Mouse (Mus musculus): ENCODE data around the gene Slc34a3. TPM values are rescaled to one million over a fixed set of nuclear protein-coding genes. Genes with fewer than 3 reads are reported as not detected.

The Slc34a3 gene
- total and polyA plus RNA-seq, 3 experiments = 0.03 to 0.04 TPM; not detected in 1

DNA sequence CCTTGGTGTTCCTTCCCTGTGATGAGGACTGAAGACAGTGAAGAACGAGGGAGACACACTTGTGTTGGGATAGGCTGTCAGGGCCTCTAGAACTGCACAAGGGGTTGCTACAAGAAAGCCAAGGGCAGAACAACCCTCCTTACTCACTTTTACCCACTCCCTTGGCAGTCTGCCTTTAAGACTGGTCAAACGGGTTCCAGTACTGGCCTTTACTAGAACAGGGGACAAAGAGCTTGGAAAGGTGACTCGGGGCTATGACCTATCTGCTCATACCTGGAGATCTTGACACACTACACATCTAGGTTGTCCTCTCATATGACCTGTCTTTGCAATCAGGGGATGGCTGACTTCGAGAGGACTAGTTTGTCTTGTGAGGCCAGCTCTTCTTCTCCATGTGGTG lies 3.4 kb upstream of the Slc34a3 start:
- Histone ChIP-seq H3K4me1 (ENCODE audit: control insufficient read depth in 1 of 2, insufficient read depth in 2 of 2, low read length in 2 of 2) (peaks cover 6 to 35% of the 10 kb centered on the region in 2 experiments), H3K27me3 (ENCODE audit: control insufficient read depth in 1 of 2, insufficient read depth in 2 of 2, low read length in 2 of 2) (no peaks in the 10 kb centered on the region), H3K9me3 (replicated peaks; ENCODE audit: insufficient read depth, low read length) (no peaks in the 10 kb centered on the region), H3K9ac (ENCODE audit: control insufficient read depth, low read depth, low read length, poor library complexity, severe bottlenecking) (no peak overlapping the region), H3K79me2 (ENCODE audit: control insufficient read depth, insufficient read depth, low read length, poor library complexity) (no peaks in the 10 kb centered on the region; the same call in 1 of the 2 replicates), H3K27ac (ENCODE audit: control insufficient read depth, low read depth, low read length) (no peak overlapping the region), H3K4me3 (ENCODE audit: control insufficient read depth in 1 of 2, insufficient read depth in 1 of 2, low read depth in 2 of 2, low read length in 2 of 2) (no peak overlapping the region), H3K36me3 (ENCODE audit: control insufficient read depth in 1 of 2, insufficient read depth in 2 of 2, low read length in 2 of 2) (peaks cover 0 to 6% of the 10 kb centered on the region in 2 experiments; a peak in 2 of 4 replicates)
- DNase-seq (ENCODE audit: low read depth, low spot score) = no peak
- TF ChIP-seq ZKSCAN1 (IDR thresholded peaks at IDR 0.05; ENCODE audit: low read depth, low read length) (no peak), CTCF (IDR thresholded peaks at IDR 0.05 in 2 of 3, conservative IDR thresholded peaks at IDR 0.05 in 1 of 3; ENCODE audit: control insufficient read depth in 1 of 3, insufficient read depth in 1 of 3, low read depth in 2 of 3, low read length in 3 of 3, poor library complexity in 1 of 3, severe bottlenecking in 1 of 3) (no peak), BHLHE40 (IDR thresholded peaks at IDR 0.05; ENCODE audit: borderline replicate concordance, low read depth, low read length) (no peak), TCF12 (IDR thresholded peaks at IDR 0.05; ENCODE audit: low read depth, low read length) (no peak), NELFE (IDR thresholded peaks at IDR 0.05; ENCODE audit: low read depth, low read length) (no peak), MAZ (IDR thresholded peaks at IDR 0.05; ENCODE audit: low read depth, low read length) (no peak), ETS1 (IDR thresholded peaks at IDR 0.05; ENCODE audit: low read depth, low read length) (no peak), MYC (IDR thresholded peaks at IDR 0.05; ENCODE audit: low read depth, low read length) (no peak), SMC3 (IDR thresholded peaks at IDR 0.05; ENCODE audit: low read depth, low read length) (no peak), USF2 (IDR thresholded peaks at IDR 0.05; ENCODE audit: borderline replicate concordance in 1 of 2, insufficient read depth in 1 of 2, low read depth in 1 of 2, low read length in 2 of 2) (no peak), MXI1 (IDR thresholded peaks at IDR 0.05; ENCODE audit: low read depth, low read length) (no peak)

- no peak for DNase-seq (ENCODE audit: low read depth, low spot score)
- Histone ChIP-seq H3K27me3 (ENCODE audit: control insufficient read depth in 1 of 2, insufficient read depth in 2 of 2, low read length in 2 of 2) (no peaks in the 10 kb centered on the region), H3K27ac (ENCODE audit: control insufficient read depth, low read depth, low read length) (no peak within 1 kb of the TSS), H3K4me3 (ENCODE audit: control insufficient read depth in 1 of 2, insufficient read depth in 1 of 2, low read depth in 2 of 2, low read length in 2 of 2) (no peak within 1 kb of the TSS), H3K4me1 (ENCODE audit: control insufficient read depth in 1 of 2, insufficient read depth in 2 of 2, low read length in 2 of 2) (peaks cover 6 to 33% of the 10 kb centered on the region in 2 experiments), H3K36me3 (ENCODE audit: control insufficient read depth in 1 of 2, insufficient read depth in 2 of 2, low read length in 2 of 2) (peaks cover 0 to 6% of the 10 kb centered on the region in 2 experiments; a peak in 2 of 4 replicates), H3K9me3 (replicated peaks; ENCODE audit: insufficient read depth, low read length) (no peaks in the 10 kb centered on the region), H3K9ac (ENCODE audit: control insufficient read depth, low read depth, low read length, poor library complexity, severe bottlenecking) (no peak within 1 kb of the TSS), H3K79me2 (ENCODE audit: control insufficient read depth, insufficient read depth, low read length, poor library complexity) (no peaks in the 10 kb centered on the region; the same call in 1 of the 2 replicates)
- no peak for TF ChIP-seq GATA1 (IDR thresholded peaks at IDR 0.05; ENCODE audit: low read depth, low read length)
- TF ChIP-seq KAT2A (conservative IDR thresholded peaks at IDR 0.05; ENCODE audit: low read depth, low read length) = no peak
- TF ChIP-seq POLR2AphosphoS5 (IDR thresholded peaks at IDR 0.05; ENCODE audit: borderline replicate concordance, low read depth, low read length) = no peak
- TF ChIP-seq GABPA (IDR thresholded peaks at IDR 0.05; ENCODE audit: low read depth, low read length) = no peak
- no peak for TF ChIP-seq TCF12 (IDR thresholded peaks at IDR 0.05; ENCODE audit: low read depth, low read length)
- no peak for TF ChIP-seq POLR2AphosphoS2 (IDR thresholded peaks at IDR 0.05; ENCODE audit: low read length)
- TF ChIP-seq JUND (IDR thresholded peaks at IDR 0.05; ENCODE audit: low read depth, low read length) = no peak
- TF ChIP-seq BHLHE40 (IDR thresholded peaks at IDR 0.05; ENCODE audit: borderline replicate concordance, low read depth, low read length) = no peak
- no peak for TF ChIP-seq ZNF384 (IDR thresholded peaks at IDR 0.05; ENCODE audit: low read depth, low read length)
- no peak for TF ChIP-seq UBTF (IDR thresholded peaks at IDR 0.05; ENCODE audit: borderline replicate concordance, insufficient read depth, low read depth, low read length)
- TF ChIP-seq HCFC1 (IDR thresholded peaks at IDR 0.05; ENCODE audit: low read depth, low read length) = no peak
- TF ChIP-seq MYB (IDR thresholded peaks at IDR 0.05; ENCODE audit: low read depth, low read length) = no peak
- no peak for TF ChIP-seq MAFK (IDR thresholded peaks at IDR 0.05; ENCODE audit: borderline replicate concordance, low read depth, low read length)
- no peak for TF ChIP-seq MEF2A (IDR thresholded peaks at IDR 0.05; ENCODE audit: extremely low read depth, insufficient replicate concordance, low read depth, low read length, poor library complexity, severe bottlenecking)
- TF ChIP-seq ETS1 (IDR thresholded peaks at IDR 0.05; ENCODE audit: low read depth, low read length) = no peak
- no peak for TF ChIP-seq NRF1 (IDR thresholded peaks at IDR 0.05; ENCODE audit: insufficient read depth, low read depth, low read length, poor library complexity, severe bottlenecking)
- TF ChIP-seq ZC3H11A (IDR thresholded peaks at IDR 0.05; ENCODE audit: low read depth, low read length) = no peak
- TF ChIP-seq USF1 (IDR thresholded peaks at IDR 0.05; ENCODE audit: low read depth, low read length) = no peak
- TF ChIP-seq TBP (IDR thresholded peaks at IDR 0.05; ENCODE audit: low read depth, low read length) = no peak
Observed at GRCm38 (mm10) chr2:25236614-25237013, 2.5 kb upstream of the Slc34a3 start, which contains the start of gene Rnf224. TSS of gene Rnf224 (minus strand) at chr2:25236787.
